Mouse (Mus musculus): ENCODE measurements at regions not wholly inside any gene's neighbourhood (a gene's known extent, or its start where the extent isn't known, plus 50 kb on each side); places are given as distances from the start of the nearest gene placed in this dataset.
A peak's percentile ranks its signal among the peaks of the same experiment; 100 is the strongest.
"Not testable (repeated sequence)": the region's sequence is repeated elsewhere in the genome, so short reads cannot be mapped to it uniquely, and the experiment has no call there.

DNA sequence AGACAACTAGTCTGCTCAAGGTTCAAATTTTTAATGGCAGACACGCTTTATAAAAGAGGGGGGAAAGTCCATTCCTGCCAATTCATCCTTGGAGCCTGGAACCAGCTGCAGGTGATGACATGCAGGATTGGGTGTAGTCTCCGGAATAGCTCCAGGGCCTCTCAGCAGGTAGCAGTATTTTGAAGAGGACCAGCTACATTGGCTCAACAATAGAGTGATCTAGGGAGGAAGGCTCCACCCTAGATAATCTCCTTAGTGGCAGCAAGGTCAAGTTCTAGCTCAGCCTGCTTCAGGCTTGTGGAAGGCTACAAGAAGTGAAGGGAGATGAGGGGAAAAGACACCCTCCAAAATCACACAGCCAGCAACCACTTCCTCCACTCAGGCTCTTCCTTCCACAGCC is 1405.1 kb downstream of the 4930444P10Rik start:
- not testable (repeated sequence) for DNase-seq (ENCODE audit: low read depth, low spot score)

DNA sequence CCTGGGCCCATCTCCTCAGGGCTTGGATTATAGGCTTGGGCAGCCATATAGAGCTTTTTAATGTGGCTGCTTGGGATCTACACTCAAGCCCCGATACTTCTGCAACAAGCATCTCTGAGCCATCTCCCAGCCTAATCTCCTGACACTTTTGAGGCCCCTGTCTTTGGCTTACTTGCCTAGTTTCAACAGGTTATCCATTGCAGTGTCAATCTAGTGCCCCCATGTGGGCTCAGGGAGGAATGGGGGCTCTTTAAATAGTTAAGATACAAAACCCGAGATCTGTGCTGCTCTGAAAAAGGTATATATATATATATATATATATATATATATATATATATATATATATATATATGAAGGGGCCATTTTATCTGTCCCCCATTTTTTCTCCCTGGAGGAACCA is 1407.0 kb downstream of the 4930444P10Rik start:
- DNase-seq (ENCODE audit: low read depth, low spot score): peak; percentile 16

DNA sequence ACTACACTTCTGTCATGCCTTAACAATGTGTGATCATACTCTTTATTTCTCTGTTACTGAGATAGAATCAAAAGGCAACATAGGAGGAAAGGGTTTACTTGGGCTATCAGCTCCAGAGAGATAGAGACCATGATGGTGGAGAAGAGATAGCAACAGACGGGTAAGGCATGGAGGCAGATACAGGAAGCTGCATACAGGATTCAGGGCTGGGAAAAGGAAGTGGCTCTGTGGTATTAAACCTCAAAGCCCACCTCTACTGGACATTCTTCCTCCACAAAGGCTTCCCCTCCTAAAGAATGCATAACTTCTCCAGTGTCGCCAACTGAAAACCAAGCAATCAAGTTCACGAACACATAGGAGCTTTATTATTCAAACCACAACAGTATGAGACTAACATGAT is 1412.7 kb downstream of the 4930444P10Rik start:
- no peak for DNase-seq (ENCODE audit: low read depth, low spot score)

- DNase-seq (ENCODE audit: low read depth, low spot score): peak; percentile 43
Measured at GRCm38 (mm10) chr1:14672393-14672999, 1420.6 kb downstream of the 4930444P10Rik start.

DNA sequence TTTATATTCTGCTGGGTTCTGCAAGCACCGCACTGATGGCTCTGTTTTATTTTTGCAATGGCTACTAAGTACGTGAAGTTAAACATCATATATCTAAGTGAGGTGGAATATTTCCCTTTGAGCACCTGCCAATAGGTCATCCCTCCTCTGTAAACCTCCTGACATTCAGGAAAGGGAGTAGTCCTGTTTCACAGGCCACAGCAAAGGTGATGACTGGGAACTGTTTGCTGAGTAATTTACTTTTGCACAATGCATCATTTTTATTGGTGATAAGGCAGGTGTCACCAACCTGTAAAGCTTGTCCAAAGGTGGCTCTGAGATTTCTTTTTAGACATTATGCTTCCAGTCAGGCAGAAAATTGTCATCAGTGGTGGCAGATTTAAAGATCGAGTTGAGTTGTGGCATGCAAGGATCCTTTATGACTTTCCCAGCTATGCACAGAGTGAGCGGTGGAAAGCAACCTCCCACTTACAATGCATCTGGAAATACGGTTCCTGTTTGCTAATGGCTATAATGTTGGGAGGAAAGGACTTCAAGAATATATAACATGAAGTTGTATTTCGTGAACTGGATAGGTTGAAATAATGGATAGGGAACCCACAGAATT is 1430.3 kb downstream of the 4930444P10Rik start:
- no peak for DNase-seq (ENCODE audit: low read depth, low spot score)

- DNase-seq (ENCODE audit: low read depth, low spot score): peak; percentile 23
Measured at GRCm38 (mm10) chr1:14661854-14662253, 1431.3 kb downstream of the 4930444P10Rik start.

DNA sequence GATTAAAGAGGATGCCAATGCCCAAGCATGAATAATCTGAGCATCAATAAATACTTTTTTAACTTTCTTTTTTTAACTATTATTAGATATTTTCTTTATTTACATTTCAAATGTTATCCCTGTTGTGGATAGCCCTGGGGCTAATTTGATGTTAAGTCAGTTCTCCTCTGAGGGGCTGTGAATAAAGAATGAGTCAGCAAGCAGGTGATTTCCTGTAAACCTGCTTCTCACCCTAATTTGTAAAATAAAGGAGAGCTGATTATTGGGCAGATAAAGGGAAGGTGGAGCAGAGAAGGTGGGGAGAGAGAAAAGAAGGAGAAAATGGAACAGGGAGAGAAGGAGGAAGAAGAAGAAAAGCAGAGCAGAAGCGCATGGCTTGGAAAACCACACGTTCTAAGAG is 1442.8 kb downstream of the 4930444P10Rik start:
- no peak for DNase-seq (ENCODE audit: low read depth, low spot score)

- peak; percentile 65 for DNase-seq (ENCODE audit: low read depth, low spot score)
Measured at GRCm38 (mm10) chr1:14635642-14636263, 1457.4 kb downstream of the 4930444P10Rik start.

DNA sequence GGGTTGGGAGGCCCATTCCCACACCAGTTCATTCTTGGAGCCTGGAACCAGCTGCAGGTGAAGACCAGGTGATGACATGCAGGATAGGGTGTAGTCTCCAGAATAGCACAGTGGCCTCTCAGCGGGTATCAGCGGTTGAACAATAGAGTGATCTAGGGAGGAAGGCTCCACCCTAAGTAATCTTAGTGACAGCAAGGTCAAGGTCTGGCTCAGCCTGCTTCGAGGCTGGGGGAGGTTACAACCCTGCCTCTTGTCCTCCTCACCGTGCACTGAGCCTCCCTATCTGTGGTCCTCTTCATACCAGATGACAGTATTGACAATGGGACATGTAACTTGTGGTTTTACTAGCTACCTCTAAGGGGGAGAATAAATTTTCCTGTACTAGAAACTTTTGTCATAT is 1461.1 kb downstream of the 4930444P10Rik start:
- no peak for DNase-seq (ENCODE audit: low read depth, low spot score)

DNA sequence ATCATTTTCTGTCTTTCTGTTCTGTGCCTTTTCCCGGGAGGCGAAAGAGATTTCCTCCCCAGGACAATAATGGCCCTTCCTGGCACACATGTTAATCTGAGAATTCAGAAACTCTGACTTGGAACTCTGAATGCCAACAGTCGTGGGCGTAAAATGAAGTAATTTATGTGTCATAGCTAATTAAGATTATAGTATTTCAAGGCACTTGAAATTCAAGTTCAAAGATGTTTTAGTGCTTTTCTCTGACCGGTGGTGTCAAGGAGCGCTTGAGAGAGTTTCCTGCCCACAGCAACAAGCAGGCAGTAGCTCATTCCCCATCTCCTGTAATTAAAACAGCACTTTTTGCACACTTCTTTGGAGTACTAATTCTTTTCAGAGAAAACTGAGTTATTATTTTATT is 1465.9 kb downstream of the 4930444P10Rik start:
- DNase-seq (ENCODE audit: low read depth, low spot score): no peak

DNA sequence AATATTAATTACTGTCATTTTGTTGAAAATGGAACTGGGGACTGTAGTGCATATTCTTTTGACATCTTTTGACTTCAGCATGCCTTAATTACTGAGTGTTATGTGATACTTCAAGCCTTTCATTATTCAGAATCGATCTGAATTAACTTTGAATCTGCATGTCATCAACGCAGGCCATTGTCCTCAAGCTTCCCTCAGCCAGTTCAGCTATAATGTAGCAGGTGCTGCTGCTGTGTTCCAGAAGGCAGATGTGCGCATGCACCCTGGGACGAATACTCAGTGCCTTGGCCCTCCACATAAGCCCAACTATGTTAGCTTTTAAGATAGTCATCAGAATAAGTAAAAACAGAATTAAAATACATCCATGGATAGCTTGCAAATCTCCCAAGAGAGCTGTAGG is 1466.4 kb downstream of the 4930444P10Rik start:
- no peak for DNase-seq (ENCODE audit: low read depth, low spot score)

GRCm38 (mm10) chr1:14620922-14621430 is 1472.1 kb downstream of the 4930444P10Rik start:
- no peak for DNase-seq (ENCODE audit: low read depth, low spot score)

DNA sequence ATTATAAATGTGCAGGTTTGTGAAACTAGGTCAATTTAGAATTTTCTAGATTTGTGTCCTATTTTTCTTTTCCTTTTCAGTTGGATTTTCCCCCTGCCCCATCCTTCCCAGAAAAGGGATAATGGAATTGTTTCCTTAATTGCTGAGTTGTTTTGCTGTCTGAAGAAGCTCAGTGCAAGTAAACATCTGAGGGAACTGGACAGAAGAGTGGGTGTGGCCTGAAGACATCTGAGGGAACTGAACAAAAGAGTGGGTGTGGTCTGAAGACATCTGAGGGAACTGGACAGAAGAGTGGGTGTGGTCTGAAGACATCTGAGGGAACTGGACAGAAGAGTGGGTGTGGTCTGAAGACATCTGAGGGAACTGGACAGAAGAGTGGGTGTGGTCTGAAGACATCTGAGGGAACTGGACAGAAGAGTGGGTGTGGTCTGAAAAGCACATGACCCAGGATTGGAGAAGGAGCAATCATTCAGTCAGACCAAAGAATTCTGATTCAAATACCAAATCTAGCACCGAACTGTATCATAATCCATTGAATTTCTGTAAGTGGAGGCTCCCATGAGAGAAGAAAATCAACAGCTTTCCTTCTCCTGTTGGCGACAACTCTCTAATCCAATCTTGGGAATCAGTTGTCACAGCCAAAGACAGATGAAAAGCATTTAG is 1479.8 kb downstream of the 4930444P10Rik start:
- DNase-seq (ENCODE audit: low read depth, low spot score): no peak

DNA sequence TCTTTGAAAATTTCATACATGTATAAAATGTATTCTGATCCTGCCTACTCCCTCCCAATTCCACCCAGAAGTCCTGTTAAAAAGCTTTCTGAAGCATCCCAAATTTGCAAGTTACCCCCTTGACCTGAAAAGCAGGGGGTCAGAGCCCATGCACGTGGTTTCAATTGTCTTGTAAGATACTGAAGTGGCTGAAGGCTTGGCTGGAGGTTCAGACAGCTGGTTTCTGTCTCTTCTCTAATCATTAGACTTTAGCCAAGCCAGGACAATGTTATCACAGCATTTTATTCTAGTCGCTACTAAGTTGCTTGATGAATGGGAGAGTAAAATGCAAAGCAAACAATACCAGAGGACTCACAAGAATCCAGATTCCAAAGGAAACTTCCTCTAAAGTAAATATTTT is 1484.1 kb downstream of the 4930444P10Rik start:
- peak; percentile 34 for DNase-seq (ENCODE audit: low read depth, low spot score)

DNA sequence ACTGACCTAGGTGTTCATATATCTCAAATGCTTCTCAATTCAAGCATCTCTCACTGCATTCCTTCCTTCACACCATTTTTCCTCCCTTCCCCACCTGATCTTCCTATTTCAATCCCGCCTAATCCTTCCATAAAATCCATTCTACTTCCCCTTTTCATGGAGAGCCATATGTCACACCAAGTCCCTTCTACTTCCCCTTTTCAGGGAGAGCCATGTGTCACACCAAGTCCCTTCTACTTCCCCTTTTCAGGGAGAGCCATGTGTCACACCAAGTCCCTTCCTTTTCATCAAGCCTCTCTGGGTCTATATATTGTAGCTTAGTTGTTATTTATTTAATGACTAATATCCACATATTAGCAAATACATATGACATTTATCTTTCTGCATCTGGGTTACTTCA is 1497.2 kb downstream of the 4930444P10Rik start:
- DNase-seq (ENCODE audit: low read depth, low spot score): no peak

GRCm38 (mm10) chr1:14589905-14590304 is 1503.2 kb downstream of the 4930444P10Rik start:
- DNase-seq (ENCODE audit: low read depth, low spot score): no peak

- DNase-seq (ENCODE audit: low read depth, low spot score): no peak
Measured at GRCm38 (mm10) chr1:14579376-14579775, 1513.7 kb downstream of the 4930444P10Rik start.

DNA sequence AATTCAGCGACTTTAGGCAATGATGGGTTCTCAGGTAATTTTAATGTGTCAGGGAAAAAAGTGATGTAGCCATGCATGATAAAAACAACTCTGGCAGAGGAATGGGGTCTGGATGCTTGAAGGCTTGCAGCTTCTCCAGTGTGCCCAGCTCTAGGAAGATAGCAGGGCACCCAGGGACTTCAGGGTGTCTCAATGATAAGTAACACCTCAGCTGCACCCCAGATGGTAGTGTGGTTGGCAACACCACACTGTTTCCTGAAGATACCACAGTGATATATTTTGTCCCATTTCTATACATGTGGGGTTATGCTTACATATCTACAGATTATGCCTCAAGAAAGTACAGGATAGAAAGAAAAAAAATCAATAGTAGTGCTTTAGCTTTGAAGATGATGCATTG is 1516.9 kb downstream of the 4930444P10Rik start:
- no peak for DNase-seq (ENCODE audit: low read depth, low spot score)

GRCm38 (mm10) chr1:14570562-14570981 is 1522.6 kb downstream of the 4930444P10Rik start:
- DNase-seq (ENCODE audit: low read depth, low spot score): peak; percentile 76

DNA sequence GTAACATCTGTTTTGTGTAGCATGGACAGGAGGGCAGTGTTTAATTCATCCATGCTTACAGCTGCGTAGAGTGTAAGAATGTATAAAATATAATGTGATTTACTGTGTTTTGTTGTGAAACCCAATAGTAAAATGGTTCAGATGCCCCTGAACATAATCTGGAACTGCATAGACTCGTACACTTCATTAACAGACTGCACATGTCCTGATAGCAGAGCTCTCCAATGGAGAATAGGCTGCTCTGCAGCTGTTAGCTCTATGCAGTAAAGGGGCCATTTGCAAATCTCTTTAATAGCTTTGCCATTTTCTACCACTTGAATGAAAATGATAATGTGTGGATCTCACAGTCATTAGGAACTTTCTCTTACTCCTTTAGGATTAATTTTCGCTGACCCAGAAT is 1523.0 kb downstream of the 4930444P10Rik start:
- peak; percentile 50 for DNase-seq (ENCODE audit: low read depth, low spot score)

GRCm38 (mm10) chr1:14567006-14567405 is 1526.1 kb downstream of the 4930444P10Rik start:
- DNase-seq (ENCODE audit: low read depth, low spot score): no peak

- no peak for DNase-seq (ENCODE audit: low read depth, low spot score)
Measured at GRCm38 (mm10) chr1:14566386-14566785, 1526.7 kb downstream of the 4930444P10Rik start.
